Mouse (Mus musculus) embryonic facial prominence, embryonic 15.5 days (tissue): ENCODE measurements around the gene Slc9a6. TPM values are rescaled to one million over a fixed set of nuclear protein-coding genes. Genes with fewer than 3 reads are reported as not detected.

Source experiments
- ATAC-seq: fragments of 200-750 bp; cut with Nextera tagmentation; 2 replicates; pipeline ENCODE4 v1.8.0; 2017; ENCODE audit warnings: low read depth, moderate TSS enrichment; ENCODE audit not compliant: insufficient number of reproducible peaks, low FRiP score, low TSS enrichment
- H3K27ac ChIP-seq: fragments of 300-500 bp; sonication (generic); replicated peaks from 2 replicates; pipeline ENCODE4 v1.5.1; 2015; ENCODE audit warnings: mild to moderate bottlenecking, inconsistent platforms
- H3K27me3 ChIP-seq: fragments of 300-500 bp; sonication (generic); 2 replicates; pipeline ENCODE4 v1.6.1; 2015; ENCODE audit warnings: inconsistent platforms
- H3K36me3 ChIP-seq: fragments of 300-500 bp; sonication (generic); 2 replicates; pipeline ENCODE4 v1.6.1; 2015; ENCODE audit warnings: mild to moderate bottlenecking, inconsistent platforms
- H3K4me1 ChIP-seq: fragments of 300-500 bp; sonication (generic); 2 replicates; pipeline ENCODE4 v1.6.1; 2015; ENCODE audit warnings: inconsistent platforms
- H3K4me2 ChIP-seq: fragments of 300-500 bp; sonication (generic); replicated peaks from 2 replicates; pipeline ENCODE4 v1.6.1; 2015; ENCODE audit warnings: mild to moderate bottlenecking, inconsistent platforms
- H3K4me3 ChIP-seq: fragments of 300-500 bp; sonication (generic); replicated peaks from 2 replicates; pipeline ENCODE4 v1.5.1; 2015; ENCODE audit warnings: mild to moderate bottlenecking, inconsistent platforms
- H3K9ac ChIP-seq: fragments of 300-500 bp; sonication (generic); 2 replicates; pipeline ENCODE4 v1.6.1; 2015; ENCODE audit warnings: inconsistent platforms
- H3K9me3 ChIP-seq: fragments of 300-500 bp; sonication (generic); replicated peaks from 2 replicates; pipeline ENCODE4 v1.6.1; 2016; ENCODE audit warnings: inconsistent platforms
- WGBS: fragments of 180-500 bp; shearing (Covaris S2); methylation state at CpG from one replicate; pipeline ENCODE4 v1.1.7; 2015; 5-methylcytosine and 5-hydroxymethylcytosine counted together
- polyA plus RNA-seq: library from polyadenylated mRNA; unstranded; fragments of >200 nt; fragmentation: Nextera tagmentation; extraction: Ambion mirVana; gene quantifications from 2 replicates; pipeline ENCODE4 v1.2.1, GENCODE M21; 2015

Slc9a6 gene
- polyA plus RNA-seq, 1 experiment from 2014 or later = 15.5 TPM

GRCm38 (mm10) chrX:56640066-56640465 lies 30.5 kb downstream of the Slc9a6 start:
- Histone ChIP-seq H3K9ac (no peak overlapping the region), H3K4me2 (no peak overlapping the region), H3K27me3 (no peaks in the 10 kb centered on the region), H3K4me3 (no peak overlapping the region), H3K27ac (no peak overlapping the region), H3K36me3 (peaks cover 2% of the 10 kb centered on the region; the same call in 1 of the 2 replicates), H3K4me1 (no peaks in the 10 kb centered on the region), H3K9me3 (no peaks in the 10 kb centered on the region)
- WGBS = 12% methylated on average over 1 of the region's 1 CpGs
- ATAC-seq = no peak

- no peak for ATAC-seq
Observed at GRCm38 (mm10) chrX:56649549-56650354, 40.2 kb downstream of the Slc9a6 start.

GRCm38 (mm10) chrX:56650355-56650652 lies 40.7 kb downstream of the Slc9a6 start:
- H3K27me3 ChIP-seq = no peaks in the 10 kb centered on the region
- H3K9me3 ChIP-seq = no peaks in the 10 kb centered on the region
- ATAC-seq = no peak
- no peaks in the 10 kb centered on the region for H3K36me3 ChIP-seq
- H3K27ac ChIP-seq = no peak overlapping the region
- WGBS = 90% methylated on average over 2 of the region's 2 CpGs
- H3K4me2 ChIP-seq = no peak overlapping the region
- H3K4me3 ChIP-seq = no peak overlapping the region
- H3K4me1 ChIP-seq = no peaks in the 10 kb centered on the region
- no peak overlapping the region for H3K9ac ChIP-seq

More at GRCm38 (mm10) chrX:56649549-56650354, 40.2 kb downstream of the Slc9a6 start:
- Histone ChIP-seq H3K4me1 (no peaks in the 10 kb centered on the region), H3K9me3 (no peaks in the 10 kb centered on the region), H3K27ac (no peak overlapping the region), H3K27me3 (no peaks in the 10 kb centered on the region), H3K4me2 (no peak overlapping the region), H3K36me3 (no peaks in the 10 kb centered on the region), H3K9ac (no peak overlapping the region), H3K4me3 (no peak overlapping the region)
- 55% methylated on average over 7 of the region's 7 CpGs for WGBS

- Histone ChIP-seq H3K4me2 (no peak overlapping the region), H3K4me3 (no peak overlapping the region), H3K9me3 (no peaks in the 10 kb centered on the region), H3K9ac (no peak overlapping the region), H3K27me3 (no peaks in the 10 kb centered on the region), H3K27ac (no peak overlapping the region), H3K4me1 (no peaks in the 10 kb centered on the region), H3K36me3 (no peaks in the 10 kb centered on the region)
- no peak for ATAC-seq
- 67% methylated on average over 6 of the region's 6 CpGs for WGBS
Observed at GRCm38 (mm10) chrX:56650885-56651284, 41.3 kb downstream of the Slc9a6 start.

- H3K36me3 ChIP-seq = no peaks in the 10 kb centered on the region
- 76% methylated on average over 7 of the region's 7 CpGs for WGBS
- H3K27ac ChIP-seq = no peak overlapping the region
- ATAC-seq = no peak
- no peak overlapping the region for H3K9ac ChIP-seq
- no peak overlapping the region for H3K4me2 ChIP-seq
- H3K4me1 ChIP-seq = no peaks in the 10 kb centered on the region
- H3K27me3 ChIP-seq = no peaks in the 10 kb centered on the region
- no peak overlapping the region for H3K4me3 ChIP-seq
- H3K9me3 ChIP-seq = no peaks in the 10 kb centered on the region
Observed at GRCm38 (mm10) chrX:56651738-56652137, 42.2 kb downstream of the Slc9a6 start.

- Histone ChIP-seq H3K4me3 (no peak overlapping the region), H3K9me3 (no peaks in the 10 kb centered on the region), H3K9ac (no peak overlapping the region), H3K36me3 (no peaks in the 10 kb centered on the region), H3K27me3 (no peaks in the 10 kb centered on the region), H3K27ac (no peak overlapping the region), H3K4me1 (no peaks in the 10 kb centered on the region), H3K4me2 (no peak overlapping the region)
- no peak for ATAC-seq
- WGBS = 49% methylated on average over 2 of the region's 2 CpGs
Observed at GRCm38 (mm10) chrX:56655686-56656085, 46.1 kb downstream of the Slc9a6 start.

- no peak overlapping the region for H3K4me2 ChIP-seq
- no peak overlapping the region for H3K27ac ChIP-seq
- 61% methylated on average over 2 of the region's 2 CpGs for WGBS
- no peaks in the 10 kb centered on the region for H3K4me1 ChIP-seq
- H3K9me3 ChIP-seq = no peaks in the 10 kb centered on the region
- H3K9ac ChIP-seq = no peak overlapping the region
- no peaks in the 10 kb centered on the region for H3K27me3 ChIP-seq
- H3K4me3 ChIP-seq = no peak overlapping the region
- ATAC-seq = no peak
- H3K36me3 ChIP-seq = no peaks in the 10 kb centered on the region
Observed at GRCm38 (mm10) chrX:56659286-56659685, 49.7 kb downstream of the Slc9a6 start.

- no peak overlapping the region for H3K4me2 ChIP-seq
- H3K36me3 ChIP-seq = no peaks in the 10 kb centered on the region
- 93% methylated on average over 12 of the region's 12 CpGs for WGBS
- no peaks in the 10 kb centered on the region for H3K27me3 ChIP-seq
- no peak for ATAC-seq
- no peak overlapping the region for H3K9ac ChIP-seq
- H3K9me3 ChIP-seq = no peaks in the 10 kb centered on the region
- H3K4me1 ChIP-seq = no peaks in the 10 kb centered on the region
- no peak overlapping the region for H3K4me3 ChIP-seq
- H3K27ac ChIP-seq = no peak overlapping the region
Observed at GRCm38 (mm10) chrX:56661143-56661542, 51.6 kb downstream of the Slc9a6 start.

GRCm38 (mm10) chrX:56662316-56662715 lies 52.8 kb downstream of the Slc9a6 start:
- H3K4me2 ChIP-seq = no peak overlapping the region
- 86% methylated on average over 6 of the region's 6 CpGs for WGBS
- H3K27ac ChIP-seq = no peak overlapping the region
- ATAC-seq = no peak
- H3K36me3 ChIP-seq = no peaks in the 10 kb centered on the region
- no peak overlapping the region for H3K4me3 ChIP-seq
- H3K9me3 ChIP-seq = no peaks in the 10 kb centered on the region
- H3K9ac ChIP-seq = no peak overlapping the region
- H3K27me3 ChIP-seq = no peaks in the 10 kb centered on the region
- no peaks in the 10 kb centered on the region for H3K4me1 ChIP-seq

GRCm38 (mm10) chrX:56663377-56663776 lies 53.8 kb downstream of the Slc9a6 start:
- no peaks in the 10 kb centered on the region for H3K9me3 ChIP-seq
- 68% methylated on average over 4 of the region's 4 CpGs for WGBS
- no peak overlapping the region for H3K4me3 ChIP-seq
- ATAC-seq = no peak
- no peak overlapping the region for H3K27ac ChIP-seq
- H3K27me3 ChIP-seq = no peaks in the 10 kb centered on the region
- no peak overlapping the region for H3K9ac ChIP-seq
- no peak overlapping the region for H3K4me2 ChIP-seq
- no peaks in the 10 kb centered on the region for H3K4me1 ChIP-seq
- no peaks in the 10 kb centered on the region for H3K36me3 ChIP-seq

- H3K9me3 ChIP-seq = no peaks in the 10 kb centered on the region
- no peak for ATAC-seq
- no peak overlapping the region for H3K4me2 ChIP-seq
- H3K27me3 ChIP-seq = no peaks in the 10 kb centered on the region
- H3K4me3 ChIP-seq = no peak overlapping the region
- no peak overlapping the region for H3K9ac ChIP-seq
- 65% methylated on average over 8 of the region's 8 CpGs for WGBS
- no peak overlapping the region for H3K27ac ChIP-seq
- H3K36me3 ChIP-seq = no peaks in the 10 kb centered on the region
- no peaks in the 10 kb centered on the region for H3K4me1 ChIP-seq
Observed at GRCm38 (mm10) chrX:56665226-56665973, 55.8 kb downstream of the Slc9a6 start.
